Mouse (Mus musculus) right cerebral cortex, adult 2 months (tissue): ENCODE results near the gene Wbp11.

ENCODE experiments used
- DNase-seq, 2 experiments: peaks; one replicate each; pipeline ENCODE4 v3.0.0; 2021 to 2022; ENCODE audit warnings: low spot score in 2 of 2

Wbp11 gene

DNA sequence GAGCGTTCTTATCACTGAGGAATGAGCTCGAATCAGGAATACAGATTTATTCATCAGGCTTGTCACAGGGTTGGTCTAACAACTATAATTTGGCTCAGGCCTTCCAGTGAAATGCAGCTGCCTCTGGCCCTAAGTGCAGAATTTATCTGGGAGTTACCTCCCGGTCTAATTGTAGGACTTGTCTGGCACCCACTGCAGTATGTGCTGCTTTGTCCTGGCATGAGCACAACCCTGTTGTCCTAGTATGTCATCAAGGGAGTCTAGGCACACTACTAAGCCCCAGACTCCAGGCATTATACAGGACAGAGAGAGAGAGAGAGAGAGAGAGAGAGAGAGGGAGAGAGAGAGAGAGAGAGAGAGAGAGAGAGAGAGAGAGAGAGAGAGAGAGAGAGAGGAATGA, 9.3 kb upstream of the Wbp11 start:
- no peak for DNase-seq

GRCm38 (mm10) chr6:136835352-136835751, 7.3 kb upstream of the Wbp11 start, which contains the start of gene Smco3:
Smco3 (minus strand) TSS chr6:136835452.
- no peak for DNase-seq

DNA sequence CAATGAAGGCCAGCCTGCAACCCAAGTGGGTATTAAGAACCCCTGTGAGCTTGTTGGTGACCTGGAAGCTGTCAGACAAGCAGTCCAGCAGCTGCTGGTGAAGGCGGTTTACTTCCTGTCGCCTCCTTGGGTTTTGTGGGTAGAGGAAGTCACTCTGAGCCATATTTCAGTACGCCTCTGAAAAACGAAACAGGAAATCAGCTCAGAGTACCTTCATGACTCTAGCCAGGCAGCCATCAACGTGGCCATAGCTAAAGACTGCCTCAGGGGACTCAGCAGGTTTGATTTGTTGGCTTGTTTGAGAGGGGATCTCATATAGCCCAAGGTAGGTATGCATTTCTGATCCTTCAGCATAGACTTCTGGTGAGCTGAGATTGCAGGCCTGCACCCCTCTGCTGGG, 3.7 kb upstream of the Wbp11 start:
- DNase-seq: no peak

DNA sequence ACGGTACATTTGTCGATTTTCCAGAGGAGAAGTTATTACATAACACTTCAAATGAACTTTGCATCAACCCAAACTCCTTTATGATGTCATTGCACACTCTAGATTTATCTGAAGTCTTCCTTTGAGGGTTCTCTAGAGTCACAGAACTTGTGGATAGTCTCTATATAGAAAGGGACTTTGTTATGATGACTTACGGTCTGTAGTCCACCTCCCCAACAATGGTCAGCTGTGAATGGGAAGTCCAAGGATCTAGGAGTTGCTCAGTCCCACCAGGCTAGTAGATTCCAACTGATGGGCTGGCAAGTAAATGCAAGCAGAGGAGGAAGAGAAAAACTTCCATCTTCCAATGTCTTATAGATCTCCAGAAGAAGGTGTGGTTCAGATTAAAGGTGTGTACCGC, 648 bp upstream of the Wbp11 start:
- DNase-seq: no peak

GRCm38 (mm10) chr6:136827516-136827880, 535 bp downstream of the Wbp11 start, which contains the start of gene BC049715:
BC049715 (plus strand) TSS chr6:136827626.
- no peak for DNase-seq

GRCm38 (mm10) chr6:136827116-136827515, 917 bp downstream of the Wbp11 start:
- no peak for DNase-seq

- DNase-seq: no peak
These were observed 3.0 kb downstream of the Wbp11 start for GRCm38 (mm10) chr6:136824987-136825386.

DNA sequence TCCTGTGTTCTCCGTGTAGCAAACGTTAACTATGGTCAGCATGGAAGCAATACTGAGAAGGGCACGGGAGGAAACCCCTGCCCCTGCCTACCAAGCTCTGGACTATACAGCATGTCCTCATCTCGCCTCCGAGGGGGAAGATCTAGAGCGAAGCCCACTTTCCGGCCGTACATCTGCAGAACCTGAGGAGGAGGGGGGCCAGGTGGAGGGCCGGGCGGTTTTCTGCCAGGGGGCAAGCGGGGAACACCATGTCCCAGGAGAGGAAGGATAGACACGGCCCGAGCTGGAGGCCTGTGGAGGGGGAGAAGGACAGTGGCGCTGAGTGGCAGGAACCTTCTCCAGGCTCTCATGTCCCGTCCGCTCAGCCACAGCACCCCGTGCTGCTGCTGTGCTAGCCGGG, 6.9 kb downstream of the Wbp11 start:
- no peak for DNase-seq

DNA sequence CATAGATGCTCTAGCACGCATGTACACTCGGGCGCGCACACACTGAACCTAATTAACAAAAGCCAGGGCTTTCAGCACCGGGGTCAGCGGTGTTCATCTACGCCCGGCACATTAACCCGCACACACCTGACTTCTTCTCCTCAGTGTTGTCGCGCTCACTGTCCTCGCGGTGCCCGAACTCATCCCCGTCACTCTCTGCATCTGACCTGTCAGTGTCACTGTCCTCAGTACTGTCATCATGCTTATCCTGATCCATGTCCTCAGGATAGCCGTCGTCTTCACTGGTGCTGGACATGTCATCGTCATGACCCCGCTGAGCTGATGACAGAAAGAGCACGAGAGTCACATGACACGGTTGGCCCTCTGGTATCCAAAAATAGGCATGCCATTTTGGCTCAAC, 7.7 kb downstream of the Wbp11 start:
- DNase-seq: no peak

GRCm38 (mm10) chr6:136817549-136817948, 10.5 kb downstream of the Wbp11 start:
- DNase-seq: peak; percentile 85

DNA sequence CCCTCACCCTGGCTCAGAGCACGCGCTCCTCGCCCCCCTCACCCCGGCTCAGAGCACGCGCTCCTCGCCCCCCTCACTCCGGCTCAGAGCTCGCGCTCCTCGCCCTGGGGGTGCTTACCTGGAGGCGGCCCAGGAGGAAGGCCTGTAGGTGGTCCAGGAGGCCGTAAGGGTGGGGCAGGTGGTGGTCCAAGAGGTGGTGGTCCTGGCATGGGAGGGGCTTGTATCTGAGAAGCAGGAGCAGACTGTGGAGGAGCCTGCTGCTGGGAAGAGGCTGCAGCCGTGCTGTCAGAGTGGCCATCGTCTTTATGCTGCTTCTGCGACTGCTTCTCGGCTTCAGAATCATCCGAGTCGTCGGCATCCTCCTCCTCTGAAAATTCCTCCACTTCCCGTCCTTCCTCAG, 11.2 kb downstream of the Wbp11 start:
- no peak for DNase-seq

DNA sequence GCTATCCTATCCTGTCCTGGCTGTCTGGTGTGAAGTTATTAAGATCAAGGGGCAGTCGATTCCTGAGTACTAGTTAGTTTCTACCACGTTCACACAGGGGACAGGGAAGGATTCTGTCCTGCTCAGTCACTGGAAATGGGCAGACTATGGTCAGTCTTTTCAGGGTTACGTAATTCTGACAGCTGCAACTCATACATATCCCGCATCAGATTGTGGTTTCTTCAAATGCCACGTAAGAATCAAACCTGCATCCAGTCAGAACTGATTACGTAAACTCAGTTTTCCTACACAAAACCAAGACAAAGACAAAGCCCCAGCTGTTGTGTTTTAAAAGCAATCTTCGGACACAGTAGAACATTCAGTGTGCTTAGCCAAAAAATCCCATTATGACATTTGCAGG, 12.7 kb downstream of the Wbp11 start:
- DNase-seq: no peak

DNA sequence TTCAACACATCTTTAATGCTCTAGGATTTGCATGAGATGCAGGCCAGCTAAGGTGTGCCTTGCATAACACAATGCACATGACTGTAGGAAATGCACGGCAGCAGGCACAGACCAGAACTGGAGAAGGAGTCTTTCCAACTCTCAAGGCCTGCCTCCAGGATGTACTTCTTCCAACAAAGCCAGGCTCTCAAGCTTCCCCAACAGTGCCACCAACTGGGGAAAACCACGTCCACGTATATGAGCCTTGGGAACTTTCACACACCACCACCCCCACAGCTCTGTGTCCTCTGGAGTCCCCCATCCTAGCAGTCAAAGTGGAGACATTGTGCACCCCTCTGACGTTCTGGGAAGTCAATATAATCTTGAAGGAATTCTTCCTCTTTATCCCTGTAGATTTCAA, 14.9 kb downstream of the Wbp11 start:
- DNase-seq: peak in 1 of 2 experiments; percentile 39

DNA sequence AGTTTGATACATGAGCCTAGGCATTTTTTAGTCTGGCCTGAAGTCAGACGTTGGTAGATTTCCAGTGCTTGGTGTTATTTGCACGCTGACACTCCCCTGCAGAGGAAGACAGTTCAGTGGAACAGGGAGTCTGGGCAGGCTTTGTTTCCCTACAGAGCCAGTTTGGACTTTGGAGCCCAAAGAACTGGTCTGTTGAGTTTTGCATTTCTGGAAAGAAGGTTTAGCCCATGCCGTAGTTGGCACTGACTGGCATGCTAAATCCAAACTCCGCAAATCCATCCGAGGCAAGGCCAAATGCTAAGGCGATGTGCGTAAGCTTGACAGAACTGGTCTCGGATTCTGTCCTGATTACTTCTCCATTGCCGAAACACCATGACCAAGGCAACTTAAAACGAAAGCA, 16.8 kb downstream of the Wbp11 start:
- DNase-seq: no peak

- no peak for DNase-seq
These were observed 18.4 kb downstream of the Wbp11 start for GRCm38 (mm10) chr6:136809673-136810072.

GRCm38 (mm10) chr6:136809077-136809476, 19.0 kb downstream of the Wbp11 start:
- peak; percentile 55 to 65 for DNase-seq

DNA sequence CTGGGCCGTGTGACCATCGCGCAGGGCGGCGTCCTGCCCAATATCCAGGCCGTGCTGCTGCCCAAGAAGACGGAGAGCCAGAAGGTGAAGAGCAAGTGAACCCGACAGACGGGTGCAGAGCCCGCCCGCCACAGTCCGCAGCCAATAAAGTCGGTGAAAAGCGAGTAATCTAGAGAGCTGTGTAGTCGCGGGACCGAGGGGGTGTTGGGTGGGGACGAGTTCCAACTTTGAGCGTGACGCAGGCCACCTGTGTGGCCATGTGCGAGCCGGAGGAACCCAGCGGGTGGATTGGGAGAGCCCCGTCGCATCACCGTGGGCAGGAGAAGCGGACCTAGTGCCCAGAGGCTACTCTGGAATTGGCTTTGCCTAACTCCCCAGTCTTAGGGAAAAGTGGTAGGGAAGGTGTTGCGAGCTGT, 19.4 kb downstream of the Wbp11 start:
- peak; percentile 53 to 54 for DNase-seq

DNA sequence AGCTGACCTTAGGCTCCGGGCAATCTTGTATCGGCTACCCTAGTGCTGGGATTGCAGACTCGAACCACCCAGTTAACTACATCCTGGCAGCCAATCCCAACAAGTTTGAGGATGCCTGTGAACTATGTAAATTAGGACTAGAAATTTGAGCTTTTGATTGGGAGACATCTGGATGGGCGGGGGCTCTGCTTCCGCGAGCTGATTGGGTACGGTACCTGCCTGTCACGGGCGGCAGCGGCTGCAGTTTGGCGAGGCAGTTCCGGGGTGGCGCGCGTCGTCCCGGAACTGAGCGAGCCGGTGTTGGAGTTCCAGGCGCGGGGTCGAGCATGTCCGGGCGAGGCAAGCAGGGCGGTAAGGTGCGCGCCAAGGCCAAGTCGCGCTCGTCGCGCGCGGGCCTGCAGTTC, 20.0 kb downstream of the Wbp11 start, which contains the start of gene H2afj:
H2afj (plus strand) TSS at position 231 of the 404 bp plus-strand sequence.
- DNase-seq: peak; percentile 99

- DNase-seq: no peak
These were observed 20.5 kb downstream of the Wbp11 start for GRCm38 (mm10) chr6:136807395-136808013.

DNA sequence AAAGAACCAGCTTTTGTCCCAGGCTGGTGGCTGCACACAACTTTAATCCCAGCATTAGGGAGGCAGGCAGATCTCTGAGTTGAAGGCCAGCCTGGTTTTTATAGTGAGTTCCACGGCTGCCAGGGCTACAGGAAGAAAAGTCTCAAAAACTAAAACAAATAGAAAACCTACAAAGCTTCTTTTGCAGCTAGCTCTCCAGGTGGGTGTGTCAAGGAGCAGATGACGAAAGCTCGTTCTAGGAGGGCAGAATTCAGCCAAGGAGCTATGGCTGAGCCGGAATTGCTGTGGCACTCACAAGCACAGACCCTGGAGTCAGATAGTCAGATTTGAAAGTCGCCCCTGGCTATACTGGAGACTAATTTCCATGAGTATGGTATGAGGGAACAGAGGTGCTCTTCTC, 21.2 kb downstream of the Wbp11 start:
- DNase-seq: no peak

DNA sequence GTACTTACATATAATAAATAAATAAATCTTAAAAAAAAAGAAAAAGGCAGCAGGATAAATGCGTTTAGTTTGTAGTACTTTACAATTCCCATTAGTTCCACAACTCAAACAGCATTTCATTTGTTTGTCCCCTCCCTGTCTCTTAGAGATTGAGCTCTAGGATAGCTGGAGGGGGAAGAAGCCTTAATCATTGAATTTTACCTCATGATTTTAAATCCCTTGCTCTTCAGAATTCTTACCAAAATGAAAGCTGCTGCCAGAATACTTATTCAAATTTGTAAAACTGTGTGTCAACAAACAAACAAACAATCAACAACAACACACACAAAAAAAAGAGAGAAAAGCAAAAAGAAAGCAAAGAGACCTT, 22.6 kb downstream of the Wbp11 start:
- no peak for DNase-seq

GRCm38 (mm10) chr6:136804705-136805408, 23.2 kb downstream of the Wbp11 start:
- DNase-seq: no peak
